In genomic region chr12:106026385-106027134, GRCm38 (mm10) we compare ENCODE assay signal across 1 mouse cellular context.
A peak's percentile ranks its signal among the peaks of the same experiment; 100 is the strongest.
TF ChIP-seq lines count a peak whose summit lies in the region.

No protein-coding gene starts in this region.

TF ChIP-seq in MEL, 35 proteins besides CTCF, POLR2A, EP300 and RAD21 (continued from another document):
- TF ChIP-seq ZC3H11A (IDR thresholded peaks at IDR 0.05; ENCODE audit: low read depth, low read length), result no peak
- no peak for TF ChIP-seq E2F4 (IDR thresholded peaks at IDR 0.05; ENCODE audit: borderline replicate concordance, low read depth, low read length)
- TF ChIP-seq TBP (IDR thresholded peaks at IDR 0.05; ENCODE audit: low read depth, low read length), result peak; percentile 75
- no peak for TF ChIP-seq NRF1 (IDR thresholded peaks at IDR 0.05; ENCODE audit: insufficient read depth, low read depth, low read length, poor library complexity, severe bottlenecking)
- TF ChIP-seq USF2 (IDR thresholded peaks at IDR 0.05; ENCODE audit: borderline replicate concordance in 1 of 2, insufficient read depth in 1 of 2, low read depth in 1 of 2, low read length in 2 of 2), result no peak
- no peak for TF ChIP-seq ZKSCAN1 (IDR thresholded peaks at IDR 0.05; ENCODE audit: low read depth, low read length)
- TF ChIP-seq SIN3A (IDR thresholded peaks at IDR 0.05; ENCODE audit: low read length), result peak; percentile 88
- no peak for TF ChIP-seq UBTF (IDR thresholded peaks at IDR 0.05; ENCODE audit: borderline replicate concordance, insufficient read depth, low read depth, low read length)
- no peak; the same call in 1 of the 2 replicates for TF ChIP-seq KAT2A (conservative IDR thresholded peaks at IDR 0.05; ENCODE audit: low read depth, low read length)
- TF ChIP-seq SMC3 (IDR thresholded peaks at IDR 0.05; ENCODE audit: low read depth, low read length), result no peak
- peak; percentile 93 for TF ChIP-seq MXI1 (IDR thresholded peaks at IDR 0.05; ENCODE audit: low read depth, low read length)
- TF ChIP-seq MAX (IDR thresholded peaks at IDR 0.05; ENCODE audit: low read length), result peak; percentile 82
- TF ChIP-seq MEF2A (IDR thresholded peaks at IDR 0.05; ENCODE audit: extremely low read depth, insufficient replicate concordance, low read depth, low read length, poor library complexity, severe bottlenecking), result no peak
- TF ChIP-seq ELF1 (IDR thresholded peaks at IDR 0.05; ENCODE audit: low read depth, low read length), result no peak
- peak; percentile 79; the same call in 1 of the 2 replicates for TF ChIP-seq MAZ (IDR thresholded peaks at IDR 0.05; ENCODE audit: low read depth, low read length)
